Mouse (Mus musculus) embryonic facial prominence, embryonic 14.5 days (tissue): ENCODE data around the gene Igsf11. TPM values are rescaled to one million over a fixed set of nuclear protein-coding genes. Genes with fewer than 3 reads are reported as not detected.
A peak's percentile ranks its signal among the peaks of the same experiment; 100 is the strongest.

Source experiments
- ATAC-seq: fragments of 200-750 bp; cut with Nextera tagmentation; 2 replicates; pipeline ENCODE4 v1.8.0; 2017; ENCODE audit warnings: low read depth, moderate number of reproducible peaks, moderate TSS enrichment
- DNase-seq: peaks from one replicate; pipeline ENCODE4 v3.0.0-alpha.2; 2015; ENCODE audit warnings: low spot score
- H3K27ac ChIP-seq: fragments of 300-500 bp; sonication (generic); replicated peaks from 2 replicates; pipeline ENCODE4 v1.5.1; 2014; ENCODE audit warnings: low read depth, mild to moderate bottlenecking, low read length, moderate library complexity
- H3K27me3 ChIP-seq: fragments of 300-500 bp; sonication (generic); replicated peaks from 2 replicates; pipeline ENCODE4 v1.6.1; 2014; ENCODE audit warnings: low read length; ENCODE audit not compliant: control insufficient read depth, insufficient read depth
- H3K36me3 ChIP-seq: fragments of 300-500 bp; sonication (generic); 2 replicates; pipeline ENCODE4 v1.6.1; 2014; ENCODE audit warnings: low read length, mixed read lengths; ENCODE audit not compliant: control insufficient read depth, insufficient read depth
- H3K4me1 ChIP-seq: fragments of 300-500 bp; sonication (generic); 2 replicates; pipeline ENCODE4 v1.6.1; 2014; ENCODE audit warnings: antibody characterized with exemption, low read length; ENCODE audit not compliant: control insufficient read depth, insufficient read depth
- H3K4me2 ChIP-seq: fragments of 300-500 bp; sonication (generic); 2 replicates; pipeline ENCODE4 v1.6.1; 2014; ENCODE audit warnings: low read depth, mild to moderate bottlenecking, low read length, moderate library complexity, mixed read lengths
- H3K4me3 ChIP-seq: fragments of 300-500 bp; sonication (generic); 2 replicates; pipeline ENCODE4 v1.5.1; 2014; ENCODE audit warnings: low read depth, mild to moderate bottlenecking, low read length
- H3K9ac ChIP-seq: fragments of 300-500 bp; sonication (generic); 2 replicates; pipeline ENCODE4 v1.6.1; 2014; ENCODE audit warnings: low read depth, mild to moderate bottlenecking, low read length, moderate library complexity, mixed read lengths
- H3K9me3 ChIP-seq: fragments of 300-500 bp; sonication (generic); 2 replicates; pipeline ENCODE4 v1.6.1; 2016; ENCODE audit warnings: low read length; ENCODE audit not compliant: control insufficient read depth
- WGBS: fragments of 180-500 bp; shearing (Covaris S2); extraction: QIAGEN DNeasy Blood & Tissue Kit; methylation state at CpG from one replicate; pipeline ENCODE4 v1.1.7; 2014; 5-methylcytosine and 5-hydroxymethylcytosine counted together
- polyA plus RNA-seq: library from polyadenylated mRNA; unstranded; fragments of >200 nt; fragmentation: Nextera tagmentation; extraction: Ambion mirVana; gene quantifications from 2 replicates; pipeline ENCODE4 v1.2.1, GENCODE M21; 2014

Igsf11 gene
- polyA plus RNA-seq, 1 experiment from 2014 or later, result 0.89 TPM

GRCm38 (mm10) chr16:38998496-38999258, 106.2 kb downstream of the Igsf11 start:
- Histone ChIP-seq H3K36me3 (no peaks in the 10 kb centered on the region), H3K9me3 (no peaks in the 10 kb centered on the region), H3K27ac (no peak overlapping the region), H3K27me3 (no peaks in the 10 kb centered on the region), H3K4me3 (no peak overlapping the region), H3K4me1 (no peaks in the 10 kb centered on the region), H3K4me2 (no peak overlapping the region), H3K9ac (no peak overlapping the region)
- ATAC-seq (no peak), DNase-seq (no peak)
- WGBS, result 81% methylated on average over 6 of the region's 6 CpGs

- Histone ChIP-seq H3K27ac (no peak overlapping the region), H3K4me1 (no peaks in the 10 kb centered on the region), H3K9ac (no peak overlapping the region), H3K27me3 (no peaks in the 10 kb centered on the region), H3K4me3 (no peak overlapping the region), H3K9me3 (no peaks in the 10 kb centered on the region), H3K36me3 (no peaks in the 10 kb centered on the region), H3K4me2 (no peak overlapping the region)
- no peak for DNase-seq
- ATAC-seq, result no peak
Measured at GRCm38 (mm10) chr16:38999298-38999697, 106.8 kb downstream of the Igsf11 start.

GRCm38 (mm10) chr16:39006978-39007377, 114.5 kb downstream of the Igsf11 start:
- no peak overlapping the region for H3K9ac ChIP-seq
- no peak overlapping the region for H3K4me3 ChIP-seq
- no peak for ATAC-seq
- no peaks in the 10 kb centered on the region for H3K27me3 ChIP-seq
- no peak overlapping the region for H3K4me2 ChIP-seq
- DNase-seq, result no peak
- H3K36me3 ChIP-seq, result no peaks in the 10 kb centered on the region
- 91% methylated on average over 7 of the region's 7 CpGs for WGBS
- H3K4me1 ChIP-seq, result no peaks in the 10 kb centered on the region
- H3K27ac ChIP-seq, result no peak overlapping the region
- H3K9me3 ChIP-seq, result no peaks in the 10 kb centered on the region

- H3K4me3 ChIP-seq, result no peak overlapping the region
- H3K27me3 ChIP-seq, result no peaks in the 10 kb centered on the region
- no peak for DNase-seq
- WGBS, result 55% methylated on average over 2 of the region's 2 CpGs
- H3K27ac ChIP-seq, result no peak overlapping the region
- no peak for ATAC-seq
- H3K4me1 ChIP-seq, result no peaks in the 10 kb centered on the region
- no peaks in the 10 kb centered on the region for H3K36me3 ChIP-seq
- H3K4me2 ChIP-seq, result no peak overlapping the region
- H3K9ac ChIP-seq, result no peak overlapping the region
- H3K9me3 ChIP-seq, result no peaks in the 10 kb centered on the region
Measured at GRCm38 (mm10) chr16:39019449-39019848, 127.0 kb downstream of the Igsf11 start.

- no peak overlapping the region for H3K4me2 ChIP-seq
- H3K9me3 ChIP-seq, result no peaks in the 10 kb centered on the region
- no peaks in the 10 kb centered on the region for H3K4me1 ChIP-seq
- no peak overlapping the region for H3K4me3 ChIP-seq
- no peak overlapping the region for H3K9ac ChIP-seq
- H3K27me3 ChIP-seq, result no peaks in the 10 kb centered on the region
- H3K27ac ChIP-seq, result no peak overlapping the region
- H3K36me3 ChIP-seq, result no peaks in the 10 kb centered on the region
- ATAC-seq (peak; percentile 75; the same call in 1 of the 2 replicates), DNase-seq (peak; percentile 41)
- WGBS, result 63% methylated on average over 8 of the region's 8 CpGs
Measured at GRCm38 (mm10) chr16:39025989-39026736, 133.7 kb downstream of the Igsf11 start.

GRCm38 (mm10) chr16:39031350-39031749, 138.9 kb downstream of the Igsf11 start:
- no peak overlapping the region for H3K9ac ChIP-seq
- ATAC-seq (no peak), DNase-seq (no peak)
- H3K4me2 ChIP-seq, result no peak overlapping the region
- H3K4me3 ChIP-seq, result no peak overlapping the region
- H3K36me3 ChIP-seq, result no peaks in the 10 kb centered on the region
- 71% methylated on average over 2 of the region's 2 CpGs for whole genome bisulfite sequencing
- H3K9me3 ChIP-seq, result no peaks in the 10 kb centered on the region
- H3K27me3 ChIP-seq, result no peaks in the 10 kb centered on the region
- H3K4me1 ChIP-seq, result no peaks in the 10 kb centered on the region
- no peak overlapping the region for H3K27ac ChIP-seq

GRCm38 (mm10) chr16:39037257-39037656, 144.8 kb downstream of the Igsf11 start:
- Histone ChIP-seq H3K4me3 (no peak overlapping the region), H3K4me1 (no peaks in the 10 kb centered on the region), H3K4me2 (no peak overlapping the region), H3K27me3 (no peaks in the 10 kb centered on the region), H3K9me3 (no peaks in the 10 kb centered on the region), H3K36me3 (no peaks in the 10 kb centered on the region), H3K9ac (no peak overlapping the region), H3K27ac (no peak overlapping the region)
- 37% methylated on average over 4 of the region's 4 CpGs for WGBS
- DNase-seq (no peak), ATAC-seq (no peak)

GRCm38 (mm10) chr16:39044381-39044780, 151.9 kb downstream of the Igsf11 start:
- Histone ChIP-seq H3K9ac (no peak overlapping the region), H3K4me3 (no peak overlapping the region), H3K27ac (no peak overlapping the region), H3K9me3 (no peaks in the 10 kb centered on the region), H3K36me3 (no peaks in the 10 kb centered on the region), H3K4me2 (no peak overlapping the region), H3K27me3 (no peaks in the 10 kb centered on the region), H3K4me1 (no peaks in the 10 kb centered on the region)
- ATAC-seq, result no peak
- no peak for DNase-seq
- WGBS, result 32% methylated on average over 5 of the region's 5 CpGs
